Mouse (Mus musculus): ENCODE data around the gene Nek6. TPM values are rescaled to one million over a fixed set of nuclear protein-coding genes. Genes with fewer than 3 reads are reported as not detected.

Gene Nek6
- total and polyA plus RNA-seq, 3 experiments: 3.7 to 5.4 TPM; not detected in 1

DNA sequence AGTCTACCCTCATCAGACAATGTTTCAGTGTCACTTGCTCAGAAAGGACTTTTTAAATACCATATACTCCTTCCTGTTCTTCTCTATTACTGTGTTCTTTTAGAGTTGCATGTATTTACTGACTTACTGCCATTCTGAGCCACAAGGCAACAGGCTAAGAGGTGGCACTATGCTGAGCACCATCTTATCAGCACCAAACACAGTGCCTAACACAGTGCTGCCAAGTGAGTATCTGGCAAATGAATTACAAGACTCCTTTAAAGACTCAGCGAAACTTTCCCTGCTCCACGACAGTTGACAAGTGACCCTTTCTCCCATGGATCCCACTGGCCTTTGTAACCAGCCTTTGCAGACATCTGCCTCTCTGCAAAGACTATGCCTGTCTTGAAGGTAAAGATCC lies 119.1 kb downstream of the Nek6 start:
- Histone ChIP-seq H3K27ac (ENCODE audit: control insufficient read depth, low read depth, low read length) (no peak overlapping the region), H3K9ac (ENCODE audit: control insufficient read depth, low read depth, low read length, poor library complexity, severe bottlenecking) (no peak overlapping the region), H3K27me3 (ENCODE audit: control insufficient read depth in 1 of 2, insufficient read depth in 2 of 2, low read length in 2 of 2) (no peaks in the 10 kb centered on the region), H3K4me1 (ENCODE audit: control insufficient read depth in 1 of 2, insufficient read depth in 2 of 2, low read length in 2 of 2) (no peaks in the 10 kb centered on the region), H3K79me2 (ENCODE audit: control insufficient read depth, insufficient read depth, low read length, poor library complexity) (peaks cover 5% of the 10 kb centered on the region; the same call in 1 of the 2 replicates), H3K9me3 (replicated peaks; ENCODE audit: insufficient read depth, low read length) (no peaks in the 10 kb centered on the region), H3K36me3 (ENCODE audit: control insufficient read depth in 1 of 2, insufficient read depth in 2 of 2, low read length in 2 of 2) (peaks cover 0 to 43% of the 10 kb centered on the region in 2 experiments; a peak in 2 of 4 replicates), H3K4me3 (ENCODE audit: control insufficient read depth in 1 of 2, insufficient read depth in 1 of 2, low read depth in 2 of 2, low read length in 2 of 2) (no peak overlapping the region)
- no peak for DNase-seq (ENCODE audit: low read depth, low spot score)
- TF ChIP-seq HCFC1 (IDR thresholded peaks at IDR 0.05; ENCODE audit: low read depth, low read length) (no peak), MEF2A (IDR thresholded peaks at IDR 0.05; ENCODE audit: extremely low read depth, insufficient replicate concordance, low read depth, low read length, poor library complexity, severe bottlenecking) (no peak), ZNF384 (IDR thresholded peaks at IDR 0.05; ENCODE audit: low read depth, low read length) (no peak), ZC3H11A (IDR thresholded peaks at IDR 0.05; ENCODE audit: low read depth, low read length) (no peak), GABPA (IDR thresholded peaks at IDR 0.05; ENCODE audit: low read depth, low read length) (no peak), ETS1 (IDR thresholded peaks at IDR 0.05; ENCODE audit: low read depth, low read length) (no peak), TCF12 (IDR thresholded peaks at IDR 0.05; ENCODE audit: low read depth, low read length) (no peak), MYC (IDR thresholded peaks at IDR 0.05; ENCODE audit: low read depth, low read length) (no peak), NRF1 (IDR thresholded peaks at IDR 0.05; ENCODE audit: insufficient read depth, low read depth, low read length, poor library complexity, severe bottlenecking) (no peak), KAT2A (conservative IDR thresholded peaks at IDR 0.05; ENCODE audit: low read depth, low read length) (no peak), RAD21 (IDR thresholded peaks at IDR 0.05; ENCODE audit: low read depth, low read length) (no peak), CTCF (IDR thresholded peaks at IDR 0.05 in 2 of 3, conservative IDR thresholded peaks at IDR 0.05 in 1 of 3; ENCODE audit: control insufficient read depth in 1 of 3, insufficient read depth in 1 of 3, low read depth in 2 of 3, low read length in 3 of 3, poor library complexity in 1 of 3, severe bottlenecking in 1 of 3) (no peak), CHD2 (IDR thresholded peaks at IDR 0.05; ENCODE audit: low read length) (no peak), MAZ (IDR thresholded peaks at IDR 0.05; ENCODE audit: low read depth, low read length) (no peak), POLR2AphosphoS2 (IDR thresholded peaks at IDR 0.05; ENCODE audit: low read length) (no peak), USF1 (IDR thresholded peaks at IDR 0.05; ENCODE audit: low read depth, low read length) (no peak), SMC3 (IDR thresholded peaks at IDR 0.05; ENCODE audit: low read depth, low read length) (no peak), ZKSCAN1 (IDR thresholded peaks at IDR 0.05; ENCODE audit: low read depth, low read length) (no peak)

DNA sequence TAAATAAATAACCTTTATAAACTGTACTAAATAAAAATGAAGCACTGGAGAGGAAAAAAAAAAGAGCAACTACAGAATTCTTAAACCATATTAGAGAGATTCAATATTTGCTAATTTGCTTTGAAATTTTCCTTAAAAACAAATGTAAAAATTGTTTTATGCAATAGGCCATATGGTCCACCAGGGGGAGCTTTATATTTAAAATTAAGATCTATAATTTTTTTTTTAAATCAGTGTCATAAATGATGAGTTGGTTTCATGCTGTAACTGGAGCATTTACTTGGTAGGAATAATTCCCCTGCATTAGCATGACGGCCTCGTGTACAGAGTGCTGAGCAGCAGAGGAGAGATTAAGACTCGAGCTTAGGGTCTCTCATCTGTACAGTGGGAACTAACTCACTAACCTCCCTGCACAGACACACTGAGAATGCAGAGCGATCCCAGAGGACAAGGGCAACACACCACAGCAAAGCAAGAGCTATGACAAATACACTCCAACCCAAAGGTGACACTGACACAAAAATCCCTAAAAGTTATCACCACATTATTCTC lies 126.3 kb downstream of the Nek6 start:
- Histone ChIP-seq H3K27me3 (ENCODE audit: control insufficient read depth in 1 of 2, insufficient read depth in 2 of 2, low read length in 2 of 2) (no peaks in the 10 kb centered on the region), H3K9me3 (replicated peaks; ENCODE audit: insufficient read depth, low read length) (no peaks in the 10 kb centered on the region), H3K27ac (ENCODE audit: control insufficient read depth, low read depth, low read length) (no peak overlapping the region), H3K4me1 (ENCODE audit: control insufficient read depth in 1 of 2, insufficient read depth in 2 of 2, low read length in 2 of 2) (no peaks in the 10 kb centered on the region), H3K79me2 (ENCODE audit: control insufficient read depth, insufficient read depth, low read length, poor library complexity) (peaks cover 20% of the 10 kb centered on the region), H3K36me3 (ENCODE audit: control insufficient read depth in 1 of 2, insufficient read depth in 2 of 2, low read length in 2 of 2) (peaks cover 8 to 31% of the 10 kb centered on the region in 2 experiments), H3K4me3 (ENCODE audit: control insufficient read depth in 1 of 2, insufficient read depth in 1 of 2, low read depth in 2 of 2, low read length in 2 of 2) (no peak overlapping the region), H3K9ac (ENCODE audit: control insufficient read depth, low read depth, low read length, poor library complexity, severe bottlenecking) (no peak overlapping the region)
- peak; percentile 31 for DNase-seq (ENCODE audit: low read depth, low spot score)
- peak; percentile 80 for TF ChIP-seq ZNF384 (IDR thresholded peaks at IDR 0.05; ENCODE audit: low read depth, low read length)
- TF ChIP-seq ZC3H11A (IDR thresholded peaks at IDR 0.05; ENCODE audit: low read depth, low read length): no peak
- TF ChIP-seq MAFK (IDR thresholded peaks at IDR 0.05; ENCODE audit: borderline replicate concordance, low read depth, low read length): no peak
- peak; percentile 11; the same call in 1 of the 2 replicates for TF ChIP-seq SMC3 (IDR thresholded peaks at IDR 0.05; ENCODE audit: low read depth, low read length)
- peak; percentile 17 for TF ChIP-seq RAD21 (IDR thresholded peaks at IDR 0.05; ENCODE audit: low read depth, low read length)
- no peak for TF ChIP-seq RCOR1 (IDR thresholded peaks at IDR 0.05; ENCODE audit: low read depth, low read length)
- peak in 1 of 3 experiments; percentile 46; a peak in 2 of 6 replicates for TF ChIP-seq CTCF (IDR thresholded peaks at IDR 0.05 in 2 of 3, conservative IDR thresholded peaks at IDR 0.05 in 1 of 3; ENCODE audit: control insufficient read depth in 1 of 3, insufficient read depth in 1 of 3, low read depth in 2 of 3, low read length in 3 of 3, poor library complexity in 1 of 3, severe bottlenecking in 1 of 3)
- TF ChIP-seq KAT2A (conservative IDR thresholded peaks at IDR 0.05; ENCODE audit: low read depth, low read length): no peak
- TF ChIP-seq EP300 (IDR thresholded peaks at IDR 0.05; ENCODE audit: low read depth in 1 of 2, low read length in 2 of 2): no peak

Data from MEL (cell line).